Mouse (Mus musculus) ZHBTc4 (cell line): ENCODE measurements at regions not wholly inside any gene's neighbourhood (a gene's known extent, or its start where the extent isn't known, plus 50 kb on each side); places are given as distances from the start of the nearest gene placed in this dataset.

Experiments used
- DNase-seq: peaks from one replicate; pipeline ENCODE4 v3.0.0-alpha.2; 2011; ENCODE audit warnings: low read depth, low spot score

DNA sequence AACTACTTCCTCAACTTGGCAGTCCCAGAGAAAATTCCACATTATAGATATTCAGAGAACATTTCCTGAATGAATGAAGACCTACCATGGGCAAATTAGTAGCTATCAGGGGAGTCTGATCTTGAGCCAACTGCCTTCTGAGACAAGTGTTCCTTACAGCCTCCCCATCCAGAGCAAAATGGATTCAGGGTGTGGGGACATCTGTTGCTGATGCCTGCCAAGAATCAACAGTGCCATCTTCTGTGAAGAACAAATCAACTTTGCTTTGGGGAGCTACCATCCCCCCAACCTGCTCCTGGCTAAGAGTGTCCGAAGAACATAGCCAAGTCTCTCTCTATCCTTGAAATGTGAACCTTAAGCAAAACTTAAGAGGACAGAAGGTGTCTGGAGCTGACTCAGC is 217.9 kb downstream of the Nedd1 start:
- no peak for DNase-seq

DNA sequence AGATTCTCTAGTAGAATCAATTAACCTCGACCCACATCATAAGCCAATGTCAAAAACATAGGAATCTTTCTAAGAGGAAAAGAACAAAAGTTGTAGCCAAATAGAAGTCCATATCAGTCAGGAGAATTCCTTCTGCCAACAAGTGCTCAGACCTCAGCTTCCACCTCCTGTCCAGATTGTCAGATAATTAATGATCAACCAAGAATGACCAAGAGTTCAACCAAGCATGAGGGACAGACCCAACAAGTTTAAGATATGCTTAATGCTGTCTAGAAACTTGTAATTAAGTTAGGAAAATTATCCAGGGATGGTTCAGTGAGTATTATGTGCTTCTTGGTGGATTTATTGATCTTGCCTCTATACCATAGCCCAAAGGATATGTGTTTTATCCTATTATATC is 238.6 kb downstream of the Nedd1 start:
- no peak for DNase-seq

DNA sequence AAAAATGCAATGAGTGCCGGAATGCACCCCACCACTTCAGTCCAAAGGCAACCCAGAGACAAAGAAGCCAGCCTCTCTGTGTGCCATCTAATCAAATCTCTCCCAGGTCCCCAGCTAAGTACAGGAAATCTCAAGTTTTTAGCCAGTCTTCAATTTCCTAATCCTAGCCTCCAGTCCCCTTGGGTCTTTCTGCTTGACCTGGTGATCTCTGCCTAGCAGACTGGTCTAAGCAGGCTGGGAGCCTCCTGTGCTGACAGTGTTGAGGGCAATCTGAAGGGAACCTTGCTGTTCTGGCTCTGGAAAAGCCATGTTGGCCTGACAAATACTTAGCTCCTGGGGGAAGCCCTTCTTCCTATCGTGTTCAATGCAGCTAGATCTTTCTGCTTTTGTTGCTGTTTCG is 248.9 kb downstream of the Nedd1 start:
- DNase-seq: peak; percentile 1

DNA sequence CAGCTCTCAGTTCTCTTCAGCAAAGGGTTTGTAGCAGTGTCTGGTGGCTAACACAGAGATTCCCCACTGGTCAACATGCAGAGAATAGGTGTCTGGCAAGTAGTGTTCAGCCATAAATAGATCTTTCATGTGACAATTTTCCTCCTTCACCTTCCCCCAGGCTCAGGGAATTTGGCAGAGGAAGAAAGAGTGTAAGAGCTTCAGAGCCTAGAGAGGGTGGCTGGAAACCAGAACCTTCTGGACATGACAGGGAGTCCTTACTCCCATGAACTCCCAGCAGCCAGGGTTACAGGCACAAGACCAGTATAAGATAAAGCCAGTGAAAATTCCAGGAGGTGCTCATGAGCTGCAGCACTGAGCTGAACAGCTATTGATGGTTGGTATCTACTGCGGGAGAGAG is 251.1 kb downstream of the Nedd1 start:
- no peak for DNase-seq

DNA sequence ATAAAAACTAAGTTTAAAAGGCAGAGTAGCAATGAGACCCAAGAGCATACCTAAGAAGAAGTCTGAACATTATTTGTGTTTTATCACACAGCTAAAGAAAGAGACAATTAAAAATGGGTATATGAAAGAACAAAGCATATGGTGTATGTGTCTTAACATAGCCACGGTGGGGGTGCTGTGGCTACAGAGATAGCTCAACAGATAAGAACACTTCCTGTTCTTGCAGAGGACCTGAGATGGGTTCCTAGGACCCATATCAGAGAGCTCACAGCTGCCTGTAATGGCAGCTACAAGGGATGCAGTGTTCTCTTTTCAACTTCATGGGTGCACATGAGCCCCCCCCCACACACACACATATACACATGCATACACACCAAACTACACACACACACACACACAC is 267.0 kb downstream of the Nedd1 start:
- no peak for DNase-seq

DNA sequence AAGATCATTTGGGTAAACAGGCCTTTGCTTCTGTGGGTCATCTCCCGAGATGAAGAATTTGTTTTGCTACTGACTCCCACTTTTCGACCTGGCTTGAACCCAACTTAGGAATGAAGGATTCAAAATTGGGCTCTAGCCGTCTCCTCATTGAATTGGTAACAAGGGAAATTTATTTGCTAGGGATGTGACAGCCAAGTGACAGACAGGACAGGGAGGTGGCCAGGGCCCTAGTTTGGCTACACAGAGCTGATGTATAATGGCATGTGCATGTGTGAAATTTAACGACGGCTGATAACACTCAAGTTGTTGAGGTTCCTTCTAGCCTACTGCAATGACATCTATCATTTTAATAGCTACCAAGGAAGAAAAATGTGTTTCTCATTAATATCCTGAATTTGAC is 268.7 kb downstream of the Nedd1 start:
- DNase-seq: no peak

DNA sequence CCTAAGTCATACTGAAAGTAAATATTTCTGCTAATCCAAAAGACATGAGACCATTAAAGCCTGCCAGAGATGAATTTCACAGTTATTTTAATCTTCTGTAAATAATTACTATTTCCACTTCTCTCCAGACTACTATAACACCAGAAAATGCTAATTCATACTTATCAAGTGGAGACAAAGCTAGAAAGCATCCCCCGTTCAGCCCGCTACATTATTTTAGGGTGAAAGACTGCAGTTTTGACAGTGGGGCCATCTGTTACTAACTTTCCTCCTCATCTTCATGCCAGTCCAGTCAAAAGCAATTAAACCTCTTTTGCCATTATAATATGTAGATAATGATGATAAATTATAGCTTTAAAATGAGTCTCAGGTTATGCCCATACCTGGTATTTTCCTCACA is 276.3 kb downstream of the Nedd1 start:
- DNase-seq: no peak

DNA sequence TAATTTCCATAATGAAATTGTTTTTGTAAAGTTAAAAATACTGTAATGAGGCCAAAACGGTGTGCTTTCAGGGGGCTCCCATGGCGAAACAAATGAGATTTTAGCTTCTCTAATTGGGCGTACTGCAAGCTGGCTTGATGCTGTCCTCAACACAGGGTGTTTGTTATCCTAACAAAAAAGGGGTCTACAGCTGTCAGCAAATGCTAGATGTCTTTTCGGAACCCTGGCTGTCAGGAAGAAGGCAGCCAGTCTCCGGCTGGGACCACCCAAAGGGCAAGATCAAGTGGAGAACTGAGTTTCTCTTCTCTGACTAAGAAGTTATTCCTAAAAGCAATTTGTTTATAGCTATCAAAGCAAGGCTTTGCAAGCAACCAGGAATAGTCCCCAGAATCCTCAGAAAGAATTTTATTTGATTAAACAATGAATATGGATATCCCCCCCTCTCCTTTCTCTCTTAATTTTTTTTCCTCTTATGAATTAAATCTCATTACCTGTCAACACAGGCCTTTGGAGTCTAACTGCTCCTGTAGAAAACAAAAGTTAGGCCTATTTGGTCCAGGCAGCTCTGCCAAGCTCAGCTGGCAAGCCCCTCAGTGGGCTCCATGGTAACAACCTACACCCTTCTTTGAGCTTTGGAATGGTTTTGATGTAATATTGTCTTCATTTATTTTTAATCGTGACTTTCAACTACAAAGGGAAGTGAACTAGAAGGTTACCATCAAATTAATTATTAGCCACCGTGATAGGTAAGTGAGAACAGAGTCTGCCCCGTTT is 283.4 kb downstream of the Nedd1 start:
- no peak for DNase-seq

DNA sequence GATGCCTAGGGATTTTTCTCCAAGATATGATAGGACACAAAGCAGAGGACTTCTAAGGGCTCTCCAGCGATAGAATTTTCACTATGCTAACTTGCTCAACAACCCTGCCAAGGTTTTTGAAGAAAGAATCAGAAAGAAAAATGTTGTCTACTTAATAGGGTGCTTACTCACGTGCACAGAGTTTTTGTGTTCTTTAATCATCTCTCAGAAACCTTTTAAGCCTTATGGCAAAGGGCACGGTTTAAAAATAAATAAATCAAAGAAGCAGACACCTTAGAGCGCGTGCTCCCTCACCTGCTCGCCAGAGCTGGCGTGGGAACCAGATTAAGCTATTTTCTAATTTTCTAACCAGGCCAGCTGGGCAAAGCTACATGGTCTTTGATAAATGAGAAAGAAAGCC is 293.0 kb downstream of the Nedd1 start:
- no peak for DNase-seq

DNA sequence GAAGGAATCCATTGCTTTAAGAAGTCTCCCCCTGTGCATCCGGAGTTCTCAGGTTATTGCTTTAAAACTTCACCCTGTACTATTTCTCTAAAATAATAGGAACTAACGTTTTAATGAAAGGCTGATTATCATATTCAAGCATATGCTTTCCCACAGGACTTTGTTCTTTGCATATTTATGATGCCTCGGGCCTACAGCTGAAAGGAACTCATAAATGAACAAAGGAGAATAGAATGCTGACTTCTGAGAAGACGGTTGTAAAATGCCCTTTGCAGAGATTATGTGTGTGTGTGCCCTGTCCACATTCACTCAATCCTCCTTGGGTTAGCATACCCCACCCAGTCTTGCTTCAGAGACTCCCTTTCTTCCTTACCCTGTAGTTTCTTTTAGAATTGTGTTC is 294.2 kb downstream of the Nedd1 start:
- DNase-seq: no peak

DNA sequence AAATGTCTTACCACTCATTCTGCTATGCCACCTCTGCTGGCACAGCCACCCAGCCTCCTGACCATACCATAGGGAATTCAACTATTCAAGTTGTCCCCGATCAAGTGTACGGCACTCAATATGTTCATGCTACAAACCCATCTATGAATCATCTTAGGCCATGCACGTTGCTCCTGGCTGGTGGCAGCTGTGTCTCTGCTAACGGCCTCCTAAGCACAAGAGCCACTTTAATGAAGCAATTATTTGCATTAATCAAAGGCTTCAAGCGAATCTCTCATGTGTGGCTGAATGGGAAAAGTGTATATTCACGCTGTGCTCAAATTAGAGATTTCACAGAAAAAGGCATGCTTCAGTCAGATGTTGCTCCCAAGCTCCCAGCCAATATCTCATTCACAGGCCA is 295.8 kb downstream of the Nedd1 start:
- no peak for DNase-seq

DNA sequence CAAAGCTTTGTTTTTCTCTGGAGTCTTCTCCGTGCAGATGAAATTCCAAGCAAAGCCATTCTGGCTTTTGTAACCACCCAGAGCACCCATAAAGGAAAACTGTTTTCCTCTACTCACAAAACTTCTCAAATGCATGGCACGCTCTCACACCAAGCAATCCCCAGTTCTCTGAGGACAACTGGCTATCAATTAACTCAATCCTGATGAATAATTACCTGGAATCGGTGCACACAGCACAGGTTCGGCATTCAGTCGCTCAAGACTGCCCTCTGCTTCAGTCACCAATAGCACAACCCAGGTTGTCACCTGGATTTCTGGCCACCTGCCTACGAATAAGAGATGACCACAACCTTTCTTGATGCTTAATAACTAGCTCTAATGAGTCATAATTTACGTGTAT is 309.5 kb downstream of the Nedd1 start:
- no peak for DNase-seq

DNA sequence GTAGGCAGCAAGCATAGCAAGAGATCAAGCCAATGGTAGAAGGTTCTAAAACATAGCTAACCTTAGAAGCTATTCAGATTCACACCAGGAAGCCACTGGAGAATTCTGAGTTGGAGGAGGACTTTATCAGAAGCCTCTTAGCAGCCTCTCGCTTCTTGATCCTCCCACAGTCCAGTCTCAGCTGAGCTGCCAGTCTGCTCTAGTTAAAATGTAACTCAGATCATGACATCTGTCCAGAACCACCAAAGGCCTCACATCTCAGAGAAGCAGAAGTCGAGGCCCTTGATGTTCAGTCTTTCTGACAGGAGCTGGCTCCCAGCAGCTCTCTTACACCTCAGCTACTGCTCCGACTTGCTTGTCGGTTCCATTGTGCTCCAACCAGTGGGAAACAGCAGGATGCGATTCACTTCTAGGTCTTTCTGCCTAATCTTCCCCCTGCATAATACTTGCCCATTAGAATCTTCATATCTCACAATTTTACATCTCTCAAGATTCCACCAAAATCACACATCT is 311.4 kb downstream of the Nedd1 start:
- no peak for DNase-seq

DNA sequence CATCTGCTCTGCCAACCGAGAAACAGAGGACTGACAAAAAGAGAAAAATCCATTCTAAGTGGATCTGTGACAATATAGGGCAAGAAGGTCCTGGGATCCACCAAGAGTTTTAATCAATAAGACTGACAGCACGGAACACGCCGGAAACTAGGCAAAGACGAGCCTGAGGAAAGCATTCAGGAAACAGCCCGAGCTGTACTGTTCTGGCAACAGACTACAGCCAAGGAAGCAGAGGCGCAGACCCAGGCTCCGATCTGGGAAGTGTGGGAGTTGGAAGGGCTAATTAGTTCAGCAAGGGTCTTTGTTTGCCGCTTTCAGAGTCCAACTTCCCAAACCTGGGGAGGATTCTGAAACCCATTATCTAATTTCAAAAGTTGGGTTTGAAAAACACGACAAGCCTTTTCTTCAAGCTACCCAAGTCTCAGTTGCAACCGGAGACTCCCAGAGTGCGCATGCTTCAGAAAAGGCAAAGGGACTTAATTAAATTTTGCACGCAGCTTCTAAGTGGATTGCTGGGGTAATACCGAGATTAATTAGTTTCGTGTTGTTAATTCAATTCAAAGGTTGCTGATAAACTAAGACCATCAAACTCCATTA is 317.4 kb downstream of the Nedd1 start:
- DNase-seq: no peak

DNA sequence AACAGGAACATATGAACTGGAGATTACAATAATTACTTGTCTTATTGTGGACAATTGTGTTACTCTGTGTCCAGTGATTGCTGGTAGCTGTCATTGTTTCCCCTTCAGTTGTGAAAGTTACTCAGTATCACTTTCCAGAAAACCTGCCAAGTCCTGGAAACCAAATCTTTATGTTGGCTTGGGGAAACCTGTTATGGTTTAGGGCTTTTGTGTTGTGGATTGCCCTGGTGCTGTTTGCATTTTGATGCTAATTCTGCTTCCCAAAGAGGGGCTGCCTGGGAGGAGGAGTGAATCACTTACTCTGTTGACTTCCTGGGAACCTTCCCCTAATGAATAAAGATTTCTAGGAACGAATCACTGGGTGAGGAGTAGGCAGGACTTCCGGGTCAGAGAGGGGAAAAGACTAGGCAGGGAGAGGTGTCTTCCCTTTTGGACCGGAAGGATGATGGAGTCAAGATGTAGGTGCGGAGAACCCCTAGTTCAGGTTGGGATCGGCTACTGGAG is 321.6 kb downstream of the Nedd1 start:
- peak; percentile 64 for DNase-seq

DNA sequence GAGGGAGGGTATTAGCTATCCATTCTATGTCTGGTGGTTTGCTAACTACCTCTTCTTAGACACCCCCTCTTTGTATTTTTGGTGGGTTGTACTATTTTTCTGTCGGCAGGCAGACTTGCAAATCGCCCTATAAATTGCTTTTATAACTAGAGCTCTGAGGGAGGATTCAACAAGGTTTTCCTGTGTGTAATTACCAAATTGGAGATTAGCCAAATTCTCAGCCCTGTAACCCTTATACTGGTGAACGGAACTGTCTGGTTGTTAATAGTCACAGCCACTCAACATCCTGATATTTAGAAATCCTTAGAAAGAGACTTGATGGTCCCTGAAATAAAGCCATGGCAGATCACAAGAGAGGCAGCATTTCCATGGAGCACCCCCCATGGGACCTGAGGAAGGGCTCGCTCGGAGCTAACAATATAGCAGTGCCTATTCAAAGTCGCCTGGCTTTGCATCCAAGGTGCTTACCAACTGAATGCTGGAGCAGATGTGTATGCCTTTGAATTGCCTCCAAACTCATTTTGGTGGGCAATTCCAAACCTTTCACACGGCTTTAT is 333.0 kb downstream of the Nedd1 start:
- no peak for DNase-seq

DNA sequence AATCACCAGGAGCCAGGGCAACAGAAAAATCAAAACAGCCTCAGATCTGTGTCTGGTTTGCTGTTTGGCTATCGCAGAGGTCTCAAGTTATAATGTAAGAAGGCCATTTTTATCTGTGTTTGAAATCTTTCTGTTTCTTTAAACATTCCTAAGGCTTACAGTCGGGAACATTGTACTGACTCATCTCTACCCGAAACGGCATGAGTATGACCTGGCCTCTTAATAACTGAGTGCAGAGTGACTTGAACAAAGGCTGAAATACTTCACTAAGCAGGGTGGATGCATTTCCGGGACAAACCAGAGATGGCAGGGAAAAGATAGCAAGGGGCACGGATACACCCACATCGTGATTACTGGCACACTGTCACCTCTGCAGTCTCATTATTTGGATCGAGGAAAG is 355.1 kb downstream of the Nedd1 start:
- DNase-seq: no peak

DNA sequence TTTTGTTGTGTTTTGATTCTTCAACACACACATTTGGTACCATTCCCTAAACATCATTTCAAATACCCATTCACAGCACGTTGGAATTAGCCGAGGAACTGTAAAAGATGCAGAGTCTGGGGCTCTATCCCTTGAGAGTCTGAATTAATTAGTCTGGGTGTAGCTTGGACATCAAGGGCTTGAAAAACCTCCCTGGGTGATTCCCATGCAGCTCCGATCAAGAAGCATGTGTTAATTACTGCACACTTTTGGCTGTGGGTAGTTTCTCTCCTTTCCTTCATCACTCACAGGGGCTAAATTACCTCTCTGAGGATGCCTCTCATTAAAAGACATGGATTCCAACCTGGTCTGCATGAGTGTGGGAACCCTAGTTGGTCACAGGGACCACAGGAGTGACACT is 365.5 kb downstream of the Nedd1 start:
- no peak for DNase-seq

DNA sequence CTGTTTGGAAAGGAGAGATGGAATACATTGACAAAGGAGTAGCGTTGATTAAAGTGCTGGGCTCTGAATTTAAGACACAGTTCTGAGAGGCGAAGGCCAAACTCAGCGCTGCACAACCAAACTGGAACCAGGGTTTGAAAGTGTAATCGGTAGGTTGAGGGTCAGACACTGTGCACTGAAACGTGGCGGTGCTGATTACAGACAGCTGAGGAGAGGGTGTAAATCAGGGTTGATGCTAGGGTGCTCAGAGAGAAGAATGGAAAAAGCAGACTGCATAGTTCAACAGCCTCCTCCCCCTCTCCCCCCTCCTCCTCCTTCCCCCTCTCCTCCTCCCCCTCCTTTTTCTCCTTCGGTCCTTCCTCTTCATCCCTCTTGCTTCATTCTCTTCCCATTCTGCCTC is 373.2 kb downstream of the Nedd1 start:
- no peak for DNase-seq

DNA sequence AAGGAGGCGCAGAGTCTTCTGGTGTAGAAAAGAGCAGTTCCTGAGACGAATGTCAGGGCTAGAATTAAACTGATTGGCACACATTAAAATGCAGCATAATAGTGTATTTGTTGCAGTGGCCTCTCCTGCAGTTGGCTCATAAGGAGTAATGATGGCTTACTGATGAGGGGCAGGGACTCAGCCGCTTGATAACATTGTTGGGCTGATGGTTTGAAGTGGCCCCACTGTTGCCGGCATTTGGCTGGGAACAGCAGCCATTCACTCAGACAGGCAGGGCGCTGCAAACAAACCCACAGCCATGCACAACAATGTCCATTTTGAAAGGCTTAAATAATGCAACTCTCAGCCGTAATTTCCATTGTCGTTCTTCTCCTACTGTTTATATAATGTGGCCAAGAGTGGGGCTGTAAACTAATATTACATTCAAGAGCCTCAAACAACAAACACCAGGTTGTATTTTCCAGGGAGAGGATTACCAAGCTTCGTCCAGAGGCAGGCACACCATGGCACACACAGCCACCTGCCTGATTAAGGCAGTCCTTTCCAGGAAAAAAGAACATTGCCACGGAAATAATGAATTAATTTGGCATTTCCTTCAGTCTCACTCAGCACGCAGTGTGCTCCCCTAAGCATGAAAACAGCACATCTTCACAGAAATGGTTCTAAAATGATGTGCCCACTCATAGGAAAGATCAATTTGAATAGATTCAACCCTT is 374.1 kb downstream of the Nedd1 start:
- no peak for DNase-seq

DNA sequence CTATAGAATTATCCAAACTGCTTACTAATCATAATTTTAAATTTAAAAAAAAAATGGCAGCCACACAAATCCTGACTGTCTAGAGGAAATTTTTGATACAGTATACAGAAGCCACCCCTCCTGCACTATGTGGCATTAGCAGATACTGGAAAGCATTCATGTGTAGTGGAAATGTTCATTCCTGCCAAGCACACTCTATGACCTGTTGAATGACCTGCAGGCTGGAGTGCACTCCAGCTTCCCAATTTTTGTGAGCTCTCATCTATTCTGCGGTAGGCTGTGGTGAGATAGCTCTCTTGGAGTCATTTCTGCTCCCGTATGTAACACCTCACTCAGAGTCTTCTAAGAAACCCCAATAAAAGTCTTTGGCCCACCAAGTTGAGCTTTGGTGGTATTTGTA is 382.5 kb downstream of the Nedd1 start:
- no peak for DNase-seq

DNA sequence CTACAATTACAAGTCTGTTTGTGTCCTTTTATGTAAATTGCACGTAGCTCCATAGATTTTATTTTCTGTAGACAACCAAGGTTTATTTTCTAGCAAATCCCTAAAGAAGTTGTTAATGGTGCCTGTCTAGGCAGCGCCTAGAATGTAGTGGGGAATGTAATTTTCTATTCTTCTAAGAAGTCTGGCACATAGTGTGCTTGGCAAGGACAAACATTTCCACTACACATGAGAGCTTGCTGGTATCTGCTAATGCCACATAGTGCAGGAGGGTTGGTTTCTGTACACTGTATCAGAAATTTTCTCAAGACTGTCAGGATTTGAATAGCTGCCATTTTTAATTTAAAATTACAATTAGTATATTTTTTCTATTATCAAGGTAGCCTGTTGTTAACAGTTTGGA is 385.3 kb downstream of the Nedd1 start:
- no peak for DNase-seq
